Comparison of ENCODE assay signal across 13 mouse cellular contexts in genomic region chr12:99639118-99639517, GRCm38 (mm10).
"Had no signal": no experiment of that assay in that cellular context is flagged by ENCODE, and none has a peak within 500 bp of the region (broad histone marks: within the 10 kb centered on the region; RNA-seq: fewer than 3 reads in every experiment).

No protein-coding gene starts in this region.

- DNase-seq: kidney, adult 2 months; kidney, postnatal 14 days; liver, embryonic 13.5 days; liver, postnatal 0 days; lung, postnatal 36 days; thymus, adult 18-20 months had no signal

- H3K4me3 ChIP-seq: kidney, embryonic 15.5 days; left cerebral cortex, adult 2 months; limb, embryonic 10.5 days; liver, embryonic 13.5 days; lung, embryonic 15.5 days; myocyte; neural tube, embryonic 15.5 days had no signal

- H3K36me3 ChIP-seq: kidney, embryonic 15.5 days; limb, embryonic 10.5 days; liver, embryonic 13.5 days; lung, embryonic 15.5 days; midbrain, embryonic 10.5 days; neural tube, embryonic 15.5 days had no signal

- H3K9me3 ChIP-seq: lung, embryonic 15.5 days; neural tube, embryonic 15.5 days had no signal

- H3K4me2 ChIP-seq: kidney, embryonic 15.5 days; liver, embryonic 13.5 days; lung, embryonic 15.5 days had no signal

- H3K4me1 ChIP-seq: liver, embryonic 13.5 days; lung, embryonic 15.5 days had no signal

- H3K27me3 ChIP-seq: liver, embryonic 13.5 days; lung, embryonic 15.5 days; neural tube, embryonic 15.5 days had no signal

- H3K9ac ChIP-seq: kidney, embryonic 15.5 days; liver, embryonic 13.5 days; liver, postnatal 0 days; lung, embryonic 15.5 days; neural tube, embryonic 15.5 days had no signal

- ATAC-seq: liver, postnatal 0 days had no signal

- H3K27ac ChIP-seq: kidney, embryonic 15.5 days; limb, embryonic 10.5 days; liver, embryonic 13.5 days; lung, embryonic 15.5 days had no signal
